Mouse (Mus musculus) cerebellum, postnatal 36 days (tissue): ENCODE measurements around the gene Tenm1.

Source experiments
- DNase-seq, 2 experiments: peaks; one replicate each; pipeline ENCODE4 v3.0.0; 2021 to 2022; ENCODE audit warnings: mixed read lengths in 2 of 2

The Tenm1 gene

GRCm38 (mm10) chrX:42781566-42781965 lies 647.4 kb downstream of the Tenm1 start:
- DNase-seq, result no peak

GRCm38 (mm10) chrX:42718078-42718785 lies 710.7 kb downstream of the Tenm1 start:
- DNase-seq, result no peak

- no peak for DNase-seq
These were observed 728.6 kb downstream of the Tenm1 start for GRCm38 (mm10) chrX:42700291-42700690.

DNA sequence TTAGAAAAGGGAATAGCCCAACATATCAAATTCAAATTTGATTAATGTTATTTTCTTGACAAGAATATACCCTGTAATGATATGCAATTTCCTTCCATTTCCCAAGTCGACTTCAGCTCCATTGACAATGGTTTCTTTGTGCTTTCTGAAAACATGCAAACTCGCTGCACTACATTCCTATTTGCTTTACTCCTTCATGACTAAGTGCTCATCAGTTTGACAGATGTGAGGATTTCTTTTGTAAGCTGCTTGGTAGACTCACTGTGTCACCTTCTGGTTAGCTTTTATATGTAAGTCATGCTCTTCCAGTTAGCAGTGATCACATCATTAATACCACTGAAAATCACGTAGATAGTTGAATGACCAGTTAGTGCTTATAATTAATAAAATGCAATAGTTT lies 781.8 kb downstream of the Tenm1 start:
- DNase-seq, result no peak

GRCm38 (mm10) chrX:42580521-42580920 lies 848.4 kb downstream of the Tenm1 start:
- DNase-seq, result no peak

GRCm38 (mm10) chrX:42558683-42559082 lies 870.2 kb downstream of the Tenm1 start:
- no peak for DNase-seq

DNA sequence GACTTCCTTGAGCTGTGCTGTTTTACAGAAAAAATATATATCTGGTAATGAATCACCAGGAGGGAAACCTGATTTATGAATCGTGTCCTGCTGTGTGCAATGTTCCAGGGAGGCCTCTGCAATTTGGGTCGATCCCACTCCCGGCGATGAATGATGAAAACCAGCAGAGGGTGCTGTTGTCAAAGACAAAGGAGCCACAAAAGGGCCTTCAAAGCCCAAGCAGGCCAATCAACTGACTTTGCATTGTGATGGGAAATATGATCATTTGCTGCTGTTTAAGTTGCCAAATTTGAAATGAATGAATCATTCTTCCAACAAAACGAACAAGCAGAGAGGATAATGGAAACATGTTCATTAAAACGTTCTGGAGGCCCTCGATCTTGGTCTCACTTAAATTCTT lies 871.6 kb downstream of the Tenm1 start:
- DNase-seq, result peak; percentile 46 to 70

DNA sequence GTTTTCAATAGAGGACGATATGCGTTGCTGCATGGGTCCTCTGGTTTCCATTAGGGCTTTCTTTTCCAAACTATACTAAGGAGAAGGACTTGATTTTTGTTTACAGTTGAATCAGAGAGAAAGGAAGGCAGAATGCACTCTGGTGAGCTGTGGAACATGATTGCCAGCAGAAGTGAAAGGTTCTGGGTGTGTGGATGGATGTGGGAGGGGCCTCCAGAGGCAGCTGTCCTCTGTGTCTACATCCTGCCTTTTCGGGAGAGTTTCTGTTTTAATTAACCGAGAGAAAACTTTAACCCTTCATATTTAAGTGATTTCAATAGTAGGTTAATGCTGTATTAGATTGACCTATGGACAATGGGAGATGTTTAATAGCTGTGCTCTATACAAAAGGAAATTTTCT lies 880.4 kb downstream of the Tenm1 start:
- no peak for DNase-seq

DNA sequence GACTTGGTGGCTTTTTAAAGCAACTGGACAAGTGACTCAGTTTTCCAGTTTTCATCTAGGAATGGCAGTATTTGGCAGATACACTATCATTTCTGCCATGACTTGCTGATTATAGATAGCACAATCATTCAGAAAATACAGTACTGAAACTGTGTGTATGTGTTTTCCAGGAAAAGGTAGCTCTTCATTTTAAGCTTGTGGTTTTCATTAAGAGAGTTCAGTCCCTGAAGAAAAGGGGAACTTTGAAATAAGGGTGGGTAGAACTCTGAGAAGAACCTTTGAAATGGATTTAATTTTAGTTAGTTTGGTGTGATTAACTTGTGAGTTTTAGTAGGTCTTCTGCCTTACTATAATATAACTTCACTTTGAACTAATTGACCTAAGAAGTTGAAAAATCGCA lies 883.9 kb downstream of the Tenm1 start:
- no peak for DNase-seq

DNA sequence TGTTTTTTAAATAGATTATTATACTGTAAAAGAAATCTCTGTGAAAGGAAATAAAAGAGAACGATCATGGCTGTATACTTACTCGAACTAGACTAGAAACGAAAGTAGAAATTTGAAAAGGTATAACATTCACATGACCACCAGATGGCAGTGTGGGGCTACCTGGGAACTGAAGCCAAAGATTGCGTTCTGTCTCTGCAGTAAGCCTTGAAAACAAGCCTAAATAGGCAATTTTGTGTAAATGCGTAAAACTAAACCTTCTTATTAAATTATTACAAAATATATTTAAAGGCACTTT lies 888.2 kb downstream of the Tenm1 start:
- DNase-seq, result peak; percentile 77 to 88

- DNase-seq, result peak; percentile 63 to 79
These were observed 888.7 kb downstream of the Tenm1 start for GRCm38 (mm10) chrX:42540030-42540755.

- no peak for DNase-seq
These were observed 898.2 kb downstream of the Tenm1 start for GRCm38 (mm10) chrX:42530703-42531102.

GRCm38 (mm10) chrX:42522868-42523267 lies 906.1 kb downstream of the Tenm1 start:
- DNase-seq, result no peak

GRCm38 (mm10) chrX:42512567-42512966 lies 916.4 kb downstream of the Tenm1 start:
- DNase-seq, result no peak

DNA sequence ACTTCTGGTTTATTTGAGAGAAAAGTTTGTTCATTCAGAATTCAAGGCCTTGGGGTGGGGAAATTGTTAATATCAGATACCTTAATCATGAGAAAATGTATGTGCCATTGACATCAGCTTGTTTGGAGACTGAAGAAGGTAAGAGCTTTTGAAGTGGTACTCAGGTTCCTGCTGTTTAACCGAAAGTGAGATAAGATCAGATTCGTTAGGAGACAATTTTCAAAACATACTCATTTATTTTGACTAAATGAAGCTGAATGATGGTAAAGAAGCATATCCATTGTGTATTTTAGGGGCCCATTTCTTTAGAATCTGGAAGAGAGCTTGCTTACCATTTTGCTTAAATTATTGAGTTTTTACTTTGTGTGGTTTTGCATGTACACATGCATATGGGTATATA lies 917.8 kb downstream of the Tenm1 start:
- no peak for DNase-seq

GRCm38 (mm10) chrX:42502291-42503043 lies 926.5 kb downstream of the Tenm1 start, which contains the start of gene Sh2d1a:
Sh2d1a (plus strand) TSS chrX:42502453.
- DNase-seq, result no peak

- DNase-seq, result no peak
These were observed 928.4 kb downstream of the Tenm1 start for GRCm38 (mm10) chrX:42500538-42500937.

- peak; percentile 37 to 40 for DNase-seq
These were observed 938.6 kb downstream of the Tenm1 start for GRCm38 (mm10) chrX:42490336-42490735.

DNA sequence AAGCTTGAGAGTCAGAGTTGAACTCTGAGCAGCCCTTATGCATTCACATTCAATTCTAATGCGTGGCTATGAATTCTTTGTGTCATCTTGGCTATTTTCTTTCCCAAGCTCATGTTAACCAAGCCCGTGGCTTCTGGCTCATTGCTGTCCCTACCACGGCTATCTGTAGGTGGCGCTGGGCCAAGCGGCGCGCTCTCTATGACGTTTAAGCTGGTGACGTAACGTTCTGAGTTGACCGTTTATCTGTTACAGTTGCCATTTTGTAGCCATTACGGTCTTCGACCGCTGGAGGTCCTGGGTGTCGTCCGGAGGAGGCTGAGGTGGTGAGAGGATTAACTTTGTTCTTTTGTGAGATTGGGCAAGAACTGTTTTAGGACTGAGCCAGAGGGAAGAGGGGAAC lies 939.5 kb downstream of the Tenm1 start, which contains the start of gene Tex13c2:
Tex13c2 (plus strand) TSS at position 246 of the 400 bp plus-strand sequence.
- DNase-seq, result no peak
